Mouse (Mus musculus): ENCODE measurements around the gene C1rl. TPM values are rescaled to one million over a fixed set of nuclear protein-coding genes. Genes with fewer than 3 reads are reported as not detected.
A peak's percentile ranks its signal among the peaks of the same experiment; 100 is the strongest.

The C1rl gene
- total and polyA plus RNA-seq, 2 experiments, result 53.6 to 73.0 TPM

- TF ChIP-seq POLR2A (IDR thresholded peaks at IDR 0.05; ENCODE audit: extremely low read depth, insufficient read depth, low read length), result no peak
- peak; percentile 30; the same call in 1 of the 2 replicates for TF ChIP-seq CTCF (IDR thresholded peaks at IDR 0.05; ENCODE audit: low read depth, low read length)
- Histone ChIP-seq H3K79me2 (ENCODE audit: control insufficient read depth, insufficient read depth, low read length) (no peaks in the 10 kb centered on the region), H3K27ac (replicated peaks; ENCODE audit: insufficient read depth, low read depth, low read length) (peak overlapping the region; percentile 48), H3K9ac (ENCODE audit: low read depth, low read length) (peak overlapping the region; percentile 8; the same call in 1 of the 2 replicates), H3K36me3 (ENCODE audit: control insufficient read depth, insufficient read depth, low read length) (no peaks in the 10 kb centered on the region), H3K4me3 (ENCODE audit: insufficient read depth, low read depth, low read length) (no peak overlapping the region), H3K4me1 (ENCODE audit: control insufficient read depth, insufficient read depth, low read length) (peaks cover 9% of the 10 kb centered on the region; the same call in 1 of the 2 replicates), H3K27me3 (ENCODE audit: control insufficient read depth, insufficient read depth, low read length) (no peaks in the 10 kb centered on the region)
- 49% methylated on average over 10 of the region's 10 CpGs for WGBS
- peak; percentile 84 for DNase-seq (ENCODE audit: extremely low read depth, low read depth, low spot score)
Observed at GRCm38 (mm10) chr6:124448186-124448852, 44.6 kb upstream of the C1rl start.

GRCm38 (mm10) chr6:124448959-124449667 lies 43.8 kb upstream of the C1rl start:
- no peak overlapping the region for H3K27ac ChIP-seq (replicated peaks; ENCODE audit: insufficient read depth, low read depth, low read length)

GRCm38 (mm10) chr6:124449668-124450383 lies 43.1 kb upstream of the C1rl start:
- WGBS, result 91% methylated on average over 18 of the region's 18 CpGs
- Histone ChIP-seq H3K4me3 (ENCODE audit: insufficient read depth, low read depth, low read length) (no peak overlapping the region), H3K36me3 (ENCODE audit: control insufficient read depth, insufficient read depth, low read length) (no peaks in the 10 kb centered on the region), H3K4me1 (ENCODE audit: control insufficient read depth, insufficient read depth, low read length) (peaks cover 9% of the 10 kb centered on the region; the same call in 1 of the 2 replicates), H3K79me2 (ENCODE audit: control insufficient read depth, insufficient read depth, low read length) (no peaks in the 10 kb centered on the region), H3K27me3 (ENCODE audit: control insufficient read depth, insufficient read depth, low read length) (no peaks in the 10 kb centered on the region), H3K9ac (ENCODE audit: low read depth, low read length) (no peak overlapping the region), H3K27ac (replicated peaks; ENCODE audit: insufficient read depth, low read depth, low read length) (no peak overlapping the region)
- no peak for DNase-seq (ENCODE audit: extremely low read depth, low read depth, low spot score)
- TF ChIP-seq POLR2A (IDR thresholded peaks at IDR 0.05; ENCODE audit: extremely low read depth, insufficient read depth, low read length) (no peak), CTCF (IDR thresholded peaks at IDR 0.05; ENCODE audit: low read depth, low read length) (no peak)

More at GRCm38 (mm10) chr6:124448959-124449667, 43.8 kb upstream of the C1rl start:
- H3K27me3 ChIP-seq (ENCODE audit: control insufficient read depth, insufficient read depth, low read length), result no peaks in the 10 kb centered on the region
- H3K79me2 ChIP-seq (ENCODE audit: control insufficient read depth, insufficient read depth, low read length), result no peaks in the 10 kb centered on the region
- H3K9ac ChIP-seq (ENCODE audit: low read depth, low read length), result no peak overlapping the region
- DNase-seq (ENCODE audit: extremely low read depth, low read depth, low spot score), result peak; percentile 64
- peaks cover 9% of the 10 kb centered on the region; the same call in 1 of the 2 replicates for H3K4me1 ChIP-seq (ENCODE audit: control insufficient read depth, insufficient read depth, low read length)
- WGBS, result 78% methylated on average over 16 of the region's 16 CpGs
- no peaks in the 10 kb centered on the region for H3K36me3 ChIP-seq (ENCODE audit: control insufficient read depth, insufficient read depth, low read length)
- no peak for TF ChIP-seq POLR2A (IDR thresholded peaks at IDR 0.05; ENCODE audit: extremely low read depth, insufficient read depth, low read length)
- no peak for TF ChIP-seq CTCF (IDR thresholded peaks at IDR 0.05; ENCODE audit: low read depth, low read length)
- H3K4me3 ChIP-seq (ENCODE audit: insufficient read depth, low read depth, low read length), result no peak overlapping the region

DNA sequence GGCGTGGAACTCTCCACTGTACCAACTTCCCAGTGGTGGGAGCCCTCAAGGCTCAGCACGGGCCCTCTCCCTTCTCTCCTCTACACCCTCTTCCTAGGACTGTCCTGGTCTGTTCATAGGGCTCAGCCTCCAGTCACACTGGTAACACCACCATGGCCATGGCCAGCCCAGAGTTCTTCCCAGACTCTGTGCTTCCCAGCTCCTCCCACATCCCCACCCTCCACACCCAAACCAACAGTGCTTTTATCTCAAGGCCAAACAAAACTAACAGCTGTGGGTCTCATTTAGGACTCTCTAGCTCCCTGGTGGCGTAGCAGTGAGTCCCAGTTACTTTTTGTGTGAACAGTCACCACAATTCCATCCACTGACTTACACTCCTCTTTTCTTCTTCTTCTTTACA lies 40.9 kb upstream of the C1rl start:
- H3K27me3 ChIP-seq (ENCODE audit: control insufficient read depth, insufficient read depth, low read length), result no peaks in the 10 kb centered on the region
- H3K4me1 ChIP-seq (ENCODE audit: control insufficient read depth, insufficient read depth, low read length), result peaks cover 19% of the 10 kb centered on the region
- peak; percentile 48 for DNase-seq (ENCODE audit: extremely low read depth, low read depth, low spot score)
- H3K79me2 ChIP-seq (ENCODE audit: control insufficient read depth, insufficient read depth, low read length), result no peaks in the 10 kb centered on the region
- H3K36me3 ChIP-seq (ENCODE audit: control insufficient read depth, insufficient read depth, low read length), result no peaks in the 10 kb centered on the region
- no peak for TF ChIP-seq POLR2A (IDR thresholded peaks at IDR 0.05; ENCODE audit: extremely low read depth, insufficient read depth, low read length)
- TF ChIP-seq CTCF (IDR thresholded peaks at IDR 0.05; ENCODE audit: low read depth, low read length), result no peak
- no peak overlapping the region for H3K9ac ChIP-seq (ENCODE audit: low read depth, low read length)
- WGBS, result 64% methylated on average over 3 of the region's 3 CpGs
- H3K27ac ChIP-seq (replicated peaks; ENCODE audit: insufficient read depth, low read depth, low read length), result no peak overlapping the region
- H3K4me3 ChIP-seq (ENCODE audit: insufficient read depth, low read depth, low read length), result no peak overlapping the region

DNA sequence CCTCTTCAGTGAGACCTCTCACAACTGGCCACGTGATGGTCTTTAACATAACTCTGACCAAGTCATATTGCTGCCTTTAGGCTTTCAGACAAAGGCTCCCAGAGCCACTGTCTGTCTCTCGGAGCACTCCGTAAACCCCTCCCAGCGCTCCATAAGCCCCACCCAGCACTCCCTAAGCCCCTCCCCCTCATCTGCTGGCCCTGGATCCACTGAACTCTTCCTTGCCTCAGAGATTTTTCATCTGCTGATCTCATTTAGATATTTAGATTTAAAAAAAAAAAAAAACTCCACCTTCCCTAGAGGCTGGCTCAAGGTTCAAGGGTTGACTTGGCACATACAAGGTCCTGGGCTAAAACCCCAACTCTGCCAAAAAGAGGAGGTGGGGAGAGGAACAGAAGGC lies 39.2 kb upstream of the C1rl start:
- 27% methylated on average over 4 of the region's 4 CpGs for WGBS
- TF ChIP-seq POLR2A (IDR thresholded peaks at IDR 0.05; ENCODE audit: extremely low read depth, insufficient read depth, low read length) (no peak), CTCF (IDR thresholded peaks at IDR 0.05; ENCODE audit: low read depth, low read length) (no peak)
- Histone ChIP-seq H3K27ac (replicated peaks; ENCODE audit: insufficient read depth, low read depth, low read length) (peak overlapping the region; percentile 92), H3K79me2 (ENCODE audit: control insufficient read depth, insufficient read depth, low read length) (no peaks in the 10 kb centered on the region), H3K9ac (ENCODE audit: low read depth, low read length) (peak overlapping the region; percentile 72), H3K36me3 (ENCODE audit: control insufficient read depth, insufficient read depth, low read length) (no peaks in the 10 kb centered on the region), H3K27me3 (ENCODE audit: control insufficient read depth, insufficient read depth, low read length) (no peaks in the 10 kb centered on the region), H3K4me1 (ENCODE audit: control insufficient read depth, insufficient read depth, low read length) (peaks cover 16% of the 10 kb centered on the region), H3K4me3 (ENCODE audit: insufficient read depth, low read depth, low read length) (no peak overlapping the region; the same call in 1 of the 2 replicates)
- DNase-seq (ENCODE audit: extremely low read depth, low read depth, low spot score), result peak; percentile 91
